Mouse (Mus musculus) monocyte, adult 5-6 weeks (primary cell): ENCODE data around the gene Lcn10. TPM values are rescaled to one million over a fixed set of nuclear protein-coding genes. Genes with fewer than 3 reads are reported as not detected.
"Not testable (repeated sequence)": the region's sequence is repeated elsewhere in the genome, so short reads cannot be mapped to it uniquely, and the experiment has no call there.

ENCODE experiments used
- ATAC-seq: fragments of 153-309, 156-312 bp; replicated peaks from 2 replicates; pipeline ENCODE4 v1.8.0; 2017; ENCODE audit warnings: mild to moderate bottlenecking; ENCODE audit not compliant: low TSS enrichment, insufficient number of reproducible peaks, severe bottlenecking, poor library complexity, low FRiP score
- total RNA-seq: library from RNA; stranded (forward); fragments of 200-1000, 200-491, 200-594 nt; gene quantifications from 3 replicates; pipeline ENCODE4 v1.2.3, GENCODE M21; 2017

Gene Lcn10
- total RNA-seq, 1 experiment from 2014 or later = not detected

GRCm38 (mm10) chr2:25699743-25700142, 17.2 kb downstream of the Lcn10 start, which contains the start of gene Obp2a:
TSS of gene Obp2a (plus strand) at chr2:25700043.
- not testable (repeated sequence) for ATAC-seq

- ATAC-seq = no peak
Observed at GRCm38 (mm10) chr2:25701001-25701400, 18.5 kb downstream of the Lcn10 start.

GRCm38 (mm10) chr2:25703706-25704105, 21.2 kb downstream of the Lcn10 start:
- ATAC-seq = no peak

- peak; percentile 73 for ATAC-seq
Observed at GRCm38 (mm10) chr2:25706643-25707481, 24.3 kb downstream of the Lcn10 start, which contains the start of gene Bmyc. TSS of gene Bmyc (plus strand) at chr2:25706739.

GRCm38 (mm10) chr2:25708121-25708520, 25.6 kb downstream of the Lcn10 start:
- ATAC-seq = peak; percentile 40; the same call in 1 of the 2 replicates

- not testable (repeated sequence) for ATAC-seq
Observed at GRCm38 (mm10) chr2:25709056-25709455, 26.5 kb downstream of the Lcn10 start.

GRCm38 (mm10) chr2:25709791-25710190, 27.3 kb downstream of the Lcn10 start:
- not testable (repeated sequence) for ATAC-seq

- ATAC-seq = not testable (repeated sequence)
Observed at GRCm38 (mm10) chr2:25711641-25712040, 29.1 kb downstream of the Lcn10 start.

- ATAC-seq = no peak
Observed at GRCm38 (mm10) chr2:25717222-25717621, 34.7 kb downstream of the Lcn10 start.

- no peak for ATAC-seq
Observed at GRCm38 (mm10) chr2:25733199-25733930, 50.8 kb downstream of the Lcn10 start.

Other genes starting within 250 kb of the Lcn10 start
- not detected in 3 replicates for gene Clic3, start 225.9 kb upstream of the Lcn10 start, total RNA-seq
- 21.4 to 39.6 TPM (median 32.9 TPM) in 3 replicates for gene Paxx, start 221.6 kb upstream of the Lcn10 start, total RNA-seq
- gene Ptgds, start 212.7 kb upstream of the Lcn10 start, total RNA-seq = not detected in 3 replicates
- gene Lcn12, start 188.8 kb upstream of the Lcn10 start, total RNA-seq = not detected in 3 replicates
- gene Fbxw5, start 182.0 kb upstream of the Lcn10 start, total RNA-seq = 33.3 to 58.1 TPM (median 38.6 TPM) in 3 replicates
- not detected in 3 replicates for gene C8g, start 181.0 kb upstream of the Lcn10 start, total RNA-seq
- 16.6 to 29.4 TPM (median 18.0 TPM) in 3 replicates for gene Traf2, start 135.8 kb upstream of the Lcn10 start, total RNA-seq
- 80.0 to 121 TPM (median 114 TPM) in 3 replicates for gene Edf1, start 124.9 kb upstream of the Lcn10 start, total RNA-seq
- 2.8 to 6.2 TPM in 2 of 3 replicates, not detected in the other for gene Mamdc4, start 107.9 kb upstream of the Lcn10 start, total RNA-seq
- 0.67 to 1.9 TPM (median 1.1 TPM) in 3 replicates for gene Phpt1, start 107.5 kb upstream of the Lcn10 start, total RNA-seq
- gene Ajm1, start 101.0 kb upstream of the Lcn10 start, total RNA-seq = 0.10 TPM in 1 of 3 replicates, not detected in the others
- gene Rabl6, start 74.2 kb upstream of the Lcn10 start, total RNA-seq = 42.7 to 71.6 TPM (median 51.7 TPM) in 3 replicates
- not detected in 3 replicates for gene Ccdc183, start 65.0 kb upstream of the Lcn10 start, total RNA-seq
- 12.4 to 19.4 TPM (median 14.3 TPM) in 3 replicates for gene Tmem141, start 60.7 kb upstream of the Lcn10 start, total RNA-seq
- gene Fcna, start 54.7 kb upstream of the Lcn10 start, total RNA-seq = not detected in 3 replicates
- not detected in 3 replicates for gene Lcn8, start 29.6 kb upstream of the Lcn10 start, total RNA-seq
- gene Lcn5, start 24.8 kb upstream of the Lcn10 start, total RNA-seq = not detected in 3 replicates
- gene Lcn6, start 5.9 kb upstream of the Lcn10 start, total RNA-seq = not detected in 3 replicates
- not detected in 3 replicates for gene Obp2a, start 17.3 kb downstream of the Lcn10 start, total RNA-seq
- 1.5 to 4.4 TPM (median 3.9 TPM) in 3 replicates for gene Bmyc, start 24.0 kb downstream of the Lcn10 start, total RNA-seq
- gene Obp2b, start 54.3 kb downstream of the Lcn10 start, total RNA-seq = not detected in 3 replicates
- gene Lcn3, start 82.8 kb downstream of the Lcn10 start, total RNA-seq = not detected in 3 replicates
- not detected in 3 replicates for gene Lcn11, start 94.3 kb downstream of the Lcn10 start, total RNA-seq
- gene Gm13539, start 99.5 kb downstream of the Lcn10 start, total RNA-seq = not detected in 3 replicates
- gene Glt6d1, start 133.1 kb downstream of the Lcn10 start, total RNA-seq = not detected in 3 replicates
- gene Lcn9, start 140.4 kb downstream of the Lcn10 start, total RNA-seq = not detected in 3 replicates
- 0.39 TPM in 1 of 3 replicates, not detected in the others for gene Sohlh1, start 164.5 kb downstream of the Lcn10 start, total RNA-seq
- gene Kcnt1, start 181.0 kb downstream of the Lcn10 start, total RNA-seq = 0.43 TPM in 1 of 3 replicates, not detected in the others